Mouse (Mus musculus): ENCODE data around the gene Anxa6.

DNA sequence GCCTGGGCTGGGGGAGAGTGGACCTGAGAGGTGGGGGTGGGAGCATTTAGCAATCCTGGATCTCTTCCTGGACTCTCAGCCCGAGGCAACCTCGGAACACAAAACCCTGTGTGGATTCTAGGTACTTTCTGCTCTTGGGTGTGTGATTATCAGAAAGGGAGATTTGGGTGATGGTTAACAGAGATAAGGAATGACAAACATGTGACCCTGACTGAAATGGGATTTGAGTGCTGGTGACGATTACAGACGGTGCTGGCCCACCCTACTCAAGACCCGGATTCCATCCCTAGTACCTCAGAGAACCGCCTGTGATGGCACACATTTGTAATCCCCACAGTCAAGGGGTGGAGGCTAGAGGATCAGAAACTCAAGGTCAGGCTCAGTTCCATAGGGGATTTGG, 73.0 kb downstream of the Anxa6 start:
- TF ChIP-seq CTCF (IDR thresholded peaks at IDR 0.05; ENCODE audit: extremely low read depth, insufficient read length, insufficient replicate concordance, low read depth, low read length) (no peak), POLR2A (IDR thresholded peaks at IDR 0.05; ENCODE audit: low read depth, low read length) (no peak)

Measured in small intestine, adult 2 months (tissue).